Mouse (Mus musculus) ovary, adult 18-20 months (tissue): ENCODE measurements around the gene Map2k3.

Source experiments
- DNase-seq: peaks from one replicate; pipeline ENCODE4 v3.0.0; 2022; ENCODE audit warnings: low spot score, mixed read lengths

The Map2k3 gene

GRCm38 (mm10) chr11:60955621-60956383 is 24.0 kb downstream of the Map2k3 start:
- no peak for DNase-seq

DNA sequence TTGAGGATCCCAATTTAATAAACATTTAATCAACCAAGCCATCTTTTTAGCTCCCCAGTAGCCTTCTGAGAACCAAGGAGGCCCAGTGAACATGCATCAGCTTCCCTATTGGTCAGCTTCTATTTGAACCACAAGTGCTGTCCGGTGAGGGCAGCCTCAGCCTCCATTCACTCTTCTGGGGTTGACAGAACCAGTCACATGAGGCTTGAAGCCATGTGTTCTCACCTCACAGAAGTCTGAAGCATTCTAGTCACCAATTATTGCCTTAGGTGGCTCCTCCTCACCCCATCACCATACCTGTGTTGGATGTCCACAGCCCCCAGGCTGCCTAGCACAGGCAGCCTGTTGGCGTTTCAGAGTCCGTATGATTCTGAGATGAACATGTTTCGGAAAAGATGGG is 27.1 kb downstream of the Map2k3 start:
- no peak for DNase-seq

GRCm38 (mm10) chr11:60961176-60961575 is 29.3 kb downstream of the Map2k3 start:
- no peak for DNase-seq

DNA sequence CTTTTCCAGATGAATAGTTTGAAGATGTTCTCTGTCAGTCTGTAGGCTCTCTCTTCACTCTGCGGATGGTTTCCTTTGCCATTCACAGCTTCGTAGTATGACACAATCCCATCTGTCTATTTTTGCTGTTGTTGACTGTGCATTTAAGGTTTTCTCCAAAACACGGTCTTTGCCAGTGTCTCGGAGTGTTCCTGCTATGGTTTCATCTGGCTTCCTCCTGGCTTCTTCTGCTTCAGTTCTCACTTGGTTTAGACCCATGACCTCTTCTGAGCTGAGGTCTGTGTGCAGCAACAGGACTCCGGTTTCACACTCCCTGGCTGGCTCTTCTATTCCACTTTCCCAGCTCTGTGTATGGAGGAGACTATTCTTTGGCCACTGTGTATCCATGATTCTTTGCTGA is 30.9 kb downstream of the Map2k3 start:
- DNase-seq: no peak

- no peak for DNase-seq
Observed at GRCm38 (mm10) chr11:60966974-60967373, 35.1 kb downstream of the Map2k3 start.

DNA sequence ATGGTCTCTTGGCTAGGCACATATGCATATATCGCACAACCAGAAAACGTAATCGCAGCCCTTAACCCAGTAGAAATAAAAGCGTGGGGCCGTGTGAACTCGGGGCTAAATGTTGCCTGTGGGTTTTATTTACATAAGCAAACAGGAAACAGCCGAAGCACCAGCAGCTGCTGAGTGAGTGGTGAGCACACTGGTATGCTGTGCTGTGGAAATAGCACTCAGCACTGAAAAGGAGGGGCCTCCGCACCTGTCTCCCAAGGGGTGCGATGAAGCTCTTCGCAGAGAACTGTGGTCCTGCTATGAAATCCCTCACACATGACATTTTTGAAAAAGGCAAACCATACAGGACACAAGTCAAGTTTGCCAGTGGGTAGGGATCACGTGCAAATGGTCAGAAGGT is 43.3 kb downstream of the Map2k3 start:
- DNase-seq: no peak

DNA sequence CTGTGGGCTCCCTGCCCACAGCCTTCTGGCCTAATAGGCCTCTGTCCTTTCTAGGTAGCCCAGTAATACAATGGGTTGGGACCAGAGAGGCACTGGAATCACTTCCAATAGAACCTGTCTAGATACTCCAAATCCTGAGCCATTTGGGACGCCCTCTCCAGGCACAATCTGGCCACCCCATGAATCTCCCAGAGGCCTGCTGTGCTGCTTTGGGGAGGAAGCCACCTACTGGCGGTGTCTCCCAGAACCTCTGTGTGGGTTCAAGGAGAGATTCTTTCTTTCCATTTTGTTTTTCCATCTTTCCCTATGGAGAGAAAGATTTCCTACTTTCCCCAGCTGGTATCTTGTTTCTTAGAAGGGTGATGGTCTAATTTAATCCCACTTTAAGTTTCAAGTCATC is 44.4 kb downstream of the Map2k3 start:
- no peak for DNase-seq

DNA sequence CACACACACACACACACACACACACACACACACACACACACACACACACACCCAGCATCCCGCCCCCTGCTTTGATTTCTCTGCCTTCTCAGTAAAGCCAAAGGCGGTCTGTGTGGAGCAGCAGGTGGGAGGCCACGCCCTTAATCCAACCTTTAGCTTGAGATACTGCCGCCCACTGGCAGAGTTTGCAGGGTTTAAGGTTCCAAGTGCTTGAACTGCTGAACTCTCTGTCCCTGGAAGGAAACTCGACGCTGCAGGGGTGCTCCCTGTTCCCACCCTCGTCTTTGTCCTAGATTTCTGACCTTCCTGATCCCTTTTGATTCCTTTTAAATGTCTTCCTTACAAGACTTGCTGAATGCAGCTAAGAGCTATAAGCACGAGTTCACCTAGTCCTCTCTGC is 44.9 kb downstream of the Map2k3 start:
- DNase-seq: no peak

GRCm38 (mm10) chr11:60977153-60977552 is 45.3 kb downstream of the Map2k3 start:
- no peak for DNase-seq

- no peak for DNase-seq
Observed at GRCm38 (mm10) chr11:60978658-60979057, 46.8 kb downstream of the Map2k3 start.

- no peak for DNase-seq
Observed at GRCm38 (mm10) chr11:60979788-60980187, 48.0 kb downstream of the Map2k3 start.

DNA sequence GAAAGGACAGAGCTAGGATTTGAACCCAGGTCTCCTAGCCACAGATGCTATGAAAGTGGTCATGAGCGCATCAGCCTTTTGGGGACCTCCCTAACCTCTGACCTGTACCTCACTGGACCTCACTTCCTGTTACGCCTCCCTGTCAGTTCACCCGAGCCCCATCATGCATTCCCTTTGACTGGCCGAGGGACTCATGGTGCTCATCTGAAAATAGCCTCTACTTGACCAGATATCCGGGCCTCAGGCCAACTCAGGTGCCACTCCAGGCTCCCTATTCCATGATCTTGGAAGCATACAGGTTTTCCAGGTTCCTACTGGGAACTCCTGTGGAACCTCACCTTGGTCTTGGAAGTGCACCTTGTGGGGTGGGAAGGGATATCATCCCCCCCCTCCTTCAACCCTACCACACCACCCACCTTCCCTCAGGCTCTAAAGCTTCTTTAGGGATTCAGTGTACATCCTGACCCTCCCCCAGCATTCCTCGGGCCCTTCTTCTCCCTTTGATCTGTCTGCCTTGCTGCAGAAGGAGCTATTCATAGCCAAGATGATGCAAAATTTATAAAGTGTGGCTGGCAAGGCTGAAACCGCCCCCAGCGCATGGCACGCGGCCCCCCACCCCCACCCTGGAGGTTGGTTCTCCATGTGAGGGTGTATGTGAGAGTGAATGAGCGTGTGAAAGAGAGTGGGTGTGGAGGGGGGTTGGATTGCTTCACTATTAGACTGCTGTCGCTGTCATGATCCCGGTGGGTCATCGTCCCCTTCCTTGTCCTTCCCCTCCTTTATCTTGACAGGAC is 50.1 kb downstream of the Map2k3 start:
- DNase-seq: no peak

- no peak for DNase-seq
Observed at GRCm38 (mm10) chr11:60984912-60985558, 53.2 kb downstream of the Map2k3 start.

DNA sequence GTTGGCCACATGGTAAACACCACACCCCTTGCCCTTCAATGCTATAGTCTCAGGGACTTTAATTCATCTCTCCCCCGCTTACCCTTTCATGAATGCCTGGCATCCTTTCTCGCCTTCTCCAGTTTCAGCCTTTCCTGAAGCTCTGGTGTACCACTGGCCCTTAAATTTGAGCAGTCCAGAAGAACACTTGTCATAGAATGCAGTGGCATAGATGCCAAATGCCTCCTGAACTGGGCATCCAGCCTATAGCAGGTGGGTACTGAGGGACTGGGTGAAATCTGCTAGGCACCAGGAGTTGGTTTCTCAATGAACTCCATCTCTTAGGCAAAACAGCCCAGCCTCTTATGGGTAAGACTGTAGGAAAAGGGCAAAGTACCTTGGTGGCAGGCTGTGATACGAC is 58.6 kb downstream of the Map2k3 start:
- DNase-seq: no peak
